Comparison of ENCODE assay signal across 9 mouse cellular contexts in genomic region chr7:45155590-45155989, GRCm38 (mm10). TPM values are rescaled to one million over a fixed set of nuclear protein-coding genes. Genes with fewer than 3 reads are reported as not detected.
DNase-seq lines count a peak whose midpoint lies in the region; ATAC-seq lines count a peak whose summit lies in the region.
"Had no signal": no experiment of that assay in that cellular context is flagged by ENCODE, and none has a peak within 500 bp of the region (broad histone marks: within the 10 kb centered on the region; RNA-seq: fewer than 3 reads in every experiment).

No protein-coding gene starts in this region.

- H3K4me1 ChIP-seq in embryonic facial prominence, embryonic 12.5 days, result peaks cover 14% of the 10 kb centered on the region
- peaks cover 28% of the 10 kb centered on the region for H3K4me1 ChIP-seq in embryonic facial prominence, embryonic 10.5 days
- H3K4me1 ChIP-seq in liver, embryonic 15.5 days (replicated peaks), result peaks cover 32% of the 10 kb centered on the region
- H3K4me1 ChIP-seq in liver, embryonic 11.5 days (replicated peaks; ENCODE audit: control insufficient read depth, insufficient read depth, low read length), result peaks cover 12% of the 10 kb centered on the region
- H3K4me1 ChIP-seq in hindbrain, embryonic 15.5 days (replicated peaks), result peaks cover 18% of the 10 kb centered on the region
- peaks cover 25% of the 10 kb centered on the region for H3K4me1 ChIP-seq in neural tube, embryonic 15.5 days

- H3K4me3 ChIP-seq in embryonic facial prominence, embryonic 12.5 days, result no peak overlapping the region
- no peak overlapping the region; the same call in 1 of the 2 replicates for H3K4me3 ChIP-seq in embryonic facial prominence, embryonic 10.5 days
- no peak overlapping the region for H3K4me3 ChIP-seq in liver, embryonic 15.5 days (replicated peaks)
- H3K4me3 ChIP-seq in liver, embryonic 11.5 days (ENCODE audit: low read depth, low read length), result no peak overlapping the region
- H3K4me3 ChIP-seq in hindbrain, embryonic 15.5 days, result 0 out of 2 replicates have a peak overlapping the region, but pooled peaks have one; percentile 80
- H3K4me3 ChIP-seq in neural tube, embryonic 15.5 days (replicated peaks), result no peak overlapping the region; the same call in 1 of the 2 replicates

- H3K36me3 ChIP-seq in embryonic facial prominence, embryonic 12.5 days, result peaks cover 34% of the 10 kb centered on the region
- H3K36me3 ChIP-seq in embryonic facial prominence, embryonic 10.5 days (replicated peaks), result peaks cover 43% of the 10 kb centered on the region
- H3K36me3 ChIP-seq in liver, embryonic 15.5 days (replicated peaks), result peaks cover 10% of the 10 kb centered on the region
- H3K36me3 ChIP-seq in liver, embryonic 11.5 days (ENCODE audit: control insufficient read depth, insufficient read depth, low read length), result 0 out of 2 replicates have a peak, but pooled peaks cover 2% of the 10 kb centered on the region
- 0 out of 2 replicates have a peak, but pooled peaks cover 11% of the 10 kb centered on the region for H3K36me3 ChIP-seq in hindbrain, embryonic 15.5 days
- H3K36me3 ChIP-seq in neural tube, embryonic 15.5 days, result peaks cover 30% of the 10 kb centered on the region

- H3K27me3 ChIP-seq in embryonic facial prominence, embryonic 12.5 days, result no peaks in the 10 kb centered on the region
- H3K27me3 ChIP-seq in embryonic facial prominence, embryonic 10.5 days (replicated peaks; ENCODE audit: low read depth, poor library complexity, severe bottlenecking), result no peaks in the 10 kb centered on the region
- no peaks in the 10 kb centered on the region for H3K27me3 ChIP-seq in liver, embryonic 15.5 days
- H3K27me3 ChIP-seq in liver, embryonic 11.5 days (replicated peaks; ENCODE audit: control insufficient read depth, insufficient read depth, low read length), result no peaks in the 10 kb centered on the region
- no peaks in the 10 kb centered on the region for H3K27me3 ChIP-seq in hindbrain, embryonic 15.5 days
- H3K27me3 ChIP-seq in neural tube, embryonic 15.5 days (replicated peaks), result no peaks in the 10 kb centered on the region

- peak overlapping the region; percentile 74; the same call in 1 of the 2 replicates for H3K4me2 ChIP-seq in embryonic facial prominence, embryonic 12.5 days (replicated peaks)
- H3K4me2 ChIP-seq in liver, embryonic 15.5 days, result 0 out of 2 replicates have a peak overlapping the region, but pooled peaks have one; percentile 89
- H3K4me2 ChIP-seq in liver, embryonic 11.5 days, result no peak overlapping the region; the same call in none of the 2 replicates
- peak overlapping the region; percentile 83 for H3K4me2 ChIP-seq in hindbrain, embryonic 15.5 days
- peak overlapping the region; percentile 63 for H3K4me2 ChIP-seq in neural tube, embryonic 15.5 days

- no peaks in the 10 kb centered on the region for H3K9me3 ChIP-seq in embryonic facial prominence, embryonic 12.5 days
- H3K9me3 ChIP-seq in embryonic facial prominence, embryonic 10.5 days, result no peaks in the 10 kb centered on the region
- H3K9me3 ChIP-seq in liver, embryonic 15.5 days (replicated peaks), result no peaks in the 10 kb centered on the region
- no peaks in the 10 kb centered on the region for H3K9me3 ChIP-seq in liver, embryonic 11.5 days (ENCODE audit: control insufficient read depth, low read length)
- H3K9me3 ChIP-seq in hindbrain, embryonic 15.5 days, result no peaks in the 10 kb centered on the region
- H3K9me3 ChIP-seq in neural tube, embryonic 15.5 days (replicated peaks), result no peaks in the 10 kb centered on the region

- DNase-seq in embryonic facial prominence, embryonic 10.5 days (ENCODE audit: low spot score), result no peak
- no peak for DNase-seq in liver, embryonic 11.5 days (ENCODE audit: low spot score)
- no peak for DNase-seq in layer of hippocampus, adult 9-10 months (ENCODE audit: low spot score)

- no peak for ATAC-seq in embryonic facial prominence, embryonic 12.5 days (ENCODE audit: insufficient number of reproducible peaks, insufficient read depth, low FRiP score, low TSS enrichment)
- no peak for ATAC-seq in liver, embryonic 15.5 days (ENCODE audit: insufficient read depth)
- no peak for ATAC-seq in liver, embryonic 11.5 days (replicated peaks; ENCODE audit: low FRiP score)
- ATAC-seq in hindbrain, embryonic 15.5 days (ENCODE audit: low FRiP score, low read depth), result no peak
- ATAC-seq in neural tube, embryonic 15.5 days (ENCODE audit: low FRiP score), result no peak
- ATAC-seq in activated CD4-positive, CD25-positive, alpha-beta regulatory T cell, adult 4 months, result no peak

- H3K27ac ChIP-seq in embryonic facial prominence, embryonic 12.5 days, result no peak overlapping the region
- H3K27ac ChIP-seq in embryonic facial prominence, embryonic 10.5 days (replicated peaks), result no peak overlapping the region
- H3K27ac ChIP-seq in liver, embryonic 15.5 days (replicated peaks), result no peak overlapping the region
- H3K27ac ChIP-seq in liver, embryonic 11.5 days (ENCODE audit: low read depth, low read length), result no peak overlapping the region; the same call in 1 of the 2 replicates
- H3K27ac ChIP-seq in hindbrain, embryonic 15.5 days (replicated peaks), result no peak overlapping the region
- H3K27ac ChIP-seq in neural tube, embryonic 15.5 days (replicated peaks), result peak overlapping the region; percentile 99; the same call in 1 of the 2 replicates

- WGBS in embryonic facial prominence, embryonic 12.5 days, result 82% methylated on average over 9 of the region's 9 CpGs
- 85% methylated on average over 9 of the region's 9 CpGs for WGBS in embryonic facial prominence, embryonic 10.5 days
- WGBS in liver, embryonic 15.5 days (ENCODE audit: insufficient replicate concordance), result 74% methylated on average over 9 of the region's 9 CpGs
- 80% methylated on average over 9 of the region's 9 CpGs for WGBS in liver, embryonic 11.5 days
- 86% methylated on average over 9 of the region's 9 CpGs for WGBS in hindbrain, embryonic 15.5 days
- WGBS in neural tube, embryonic 15.5 days, result 83% methylated on average over 9 of the region's 9 CpGs

- no peak overlapping the region for H3K9ac ChIP-seq in embryonic facial prominence, embryonic 12.5 days
- H3K9ac ChIP-seq in liver, embryonic 15.5 days, result no peak overlapping the region
- no peak overlapping the region for H3K9ac ChIP-seq in liver, embryonic 11.5 days (ENCODE audit: low read depth, low read length)
- H3K9ac ChIP-seq in hindbrain, embryonic 15.5 days, result no peak overlapping the region
- H3K9ac ChIP-seq in neural tube, embryonic 15.5 days (replicated peaks), result 0 out of 2 replicates have a peak overlapping the region, but pooled peaks have one; percentile 1

RNA-seq across cellular contexts. Expression of gene Aldh16a1, which starts 1.2 kb away (rescaled TPM):
- polyA plus RNA-seq in embryonic facial prominence, embryonic 12.5 days (2016; fragmentation: Nextera tagmentation; extraction: Ambion mirVana), result 43.8 and 45.2 TPM in 2 replicates
- 65.3 and 71.7 TPM in 2 replicates for polyA plus RNA-seq in embryonic facial prominence, embryonic 10.5 days (2016; fragmentation: Nextera tagmentation; extraction: Ambion mirVana)
- polyA plus RNA-seq in liver, embryonic 15.5 days (2015; fragmentation: Nextera tagmentation; extraction: Ambion mirVana), result 31.4 and 32.6 TPM in 2 replicates
- 56.0 and 60.6 TPM in 2 replicates for polyA plus RNA-seq in liver, embryonic 11.5 days (2014; fragmentation: Nextera tagmentation; extraction: Ambion mirVana)
- 20.8 and 21.9 TPM in 2 replicates for polyA plus RNA-seq in hindbrain, embryonic 15.5 days (2015; fragmentation: Nextera tagmentation; extraction: Ambion mirVana)
- polyA plus RNA-seq in neural tube, embryonic 15.5 days (2015; fragmentation: Nextera tagmentation; extraction: Ambion mirVana), result 19.5 and 26.8 TPM in 2 replicates
- 10 to 100 TPM; 21.4 to 27.4 TPM for polyA plus RNA-seq in activated CD4-positive, CD25-positive, alpha-beta regulatory T cell, adult 4 months (2017; shearing (Covaris generic))

RNA-seq across cellular contexts. Expression of gene Pih1d1, which starts 1.5 kb away (rescaled TPM):
- polyA plus RNA-seq in embryonic facial prominence, embryonic 12.5 days (2016; fragmentation: Nextera tagmentation; extraction: Ambion mirVana), result 90.4 and 93.0 TPM in 2 replicates
- 99.6 and 103 TPM in 2 replicates for polyA plus RNA-seq in embryonic facial prominence, embryonic 10.5 days (2016; fragmentation: Nextera tagmentation; extraction: Ambion mirVana)
- 42.2 and 46.8 TPM in 2 replicates for polyA plus RNA-seq in liver, embryonic 15.5 days (2015; fragmentation: Nextera tagmentation; extraction: Ambion mirVana)
- polyA plus RNA-seq in liver, embryonic 11.5 days (2014; fragmentation: Nextera tagmentation; extraction: Ambion mirVana), result 86.2 and 87.7 TPM in 2 replicates
- polyA plus RNA-seq in hindbrain, embryonic 15.5 days (2015; fragmentation: Nextera tagmentation; extraction: Ambion mirVana), result 92.4 and 98.8 TPM in 2 replicates
- 81.7 and 82.9 TPM in 2 replicates for polyA plus RNA-seq in neural tube, embryonic 15.5 days (2015; fragmentation: Nextera tagmentation; extraction: Ambion mirVana)
- 10 to 100 TPM; 44.4 to 53.0 TPM for polyA plus RNA-seq in activated CD4-positive, CD25-positive, alpha-beta regulatory T cell, adult 4 months (2017; shearing (Covaris generic))

RNA-seq across cellular contexts. Expression of gene Slc17a7, which starts 8.2 kb away (rescaled TPM):
- 0.73 and 0.79 TPM in 2 replicates for polyA plus RNA-seq in embryonic facial prominence, embryonic 12.5 days (2016; fragmentation: Nextera tagmentation; extraction: Ambion mirVana)
- polyA plus RNA-seq in embryonic facial prominence, embryonic 10.5 days (2016; fragmentation: Nextera tagmentation; extraction: Ambion mirVana), result 0.74 and 1.2 TPM in 2 replicates
- polyA plus RNA-seq in liver, embryonic 15.5 days (2015; fragmentation: Nextera tagmentation; extraction: Ambion mirVana), result not detected in 2 replicates
- 0.57 and 0.74 TPM in 2 replicates for polyA plus RNA-seq in liver, embryonic 11.5 days (2014; fragmentation: Nextera tagmentation; extraction: Ambion mirVana)
- 0.71 and 1.5 TPM in 2 replicates for polyA plus RNA-seq in hindbrain, embryonic 15.5 days (2015; fragmentation: Nextera tagmentation; extraction: Ambion mirVana)
- polyA plus RNA-seq in neural tube, embryonic 15.5 days (2015; fragmentation: Nextera tagmentation; extraction: Ambion mirVana), result 0.37 and 0.55 TPM in 2 replicates
- not detected for polyA plus RNA-seq in activated CD4-positive, CD25-positive, alpha-beta regulatory T cell, adult 4 months (2017; shearing (Covaris generic))
- polyA plus RNA-seq: stomach, embryonic 14.5 days had no signal

RNA-seq across cellular contexts. Expression of gene Flt3l, which starts 19.4 kb away (rescaled TPM):
- 0.67 and 1.1 TPM in 2 replicates for polyA plus RNA-seq in embryonic facial prominence, embryonic 12.5 days (2016; fragmentation: Nextera tagmentation; extraction: Ambion mirVana)
- polyA plus RNA-seq in embryonic facial prominence, embryonic 10.5 days (2016; fragmentation: Nextera tagmentation; extraction: Ambion mirVana), result 0.97 and 1.8 TPM in 2 replicates
- 3.4 and 3.7 TPM in 2 replicates for polyA plus RNA-seq in liver, embryonic 15.5 days (2015; fragmentation: Nextera tagmentation; extraction: Ambion mirVana)
- 9.7 and 10.5 TPM in 2 replicates for polyA plus RNA-seq in liver, embryonic 11.5 days (2014; fragmentation: Nextera tagmentation; extraction: Ambion mirVana)
- 2.0 and 2.7 TPM in 2 replicates for polyA plus RNA-seq in hindbrain, embryonic 15.5 days (2015; fragmentation: Nextera tagmentation; extraction: Ambion mirVana)
- 1.8 and 3.8 TPM in 2 replicates for polyA plus RNA-seq in neural tube, embryonic 15.5 days (2015; fragmentation: Nextera tagmentation; extraction: Ambion mirVana)
- 100 to 1,000 TPM; 118 to 125 TPM for polyA plus RNA-seq in activated CD4-positive, CD25-positive, alpha-beta regulatory T cell, adult 4 months (2017; shearing (Covaris generic))

RNA-seq across cellular contexts. Expression of gene Gm45713, which starts 19.6 kb away (rescaled TPM):
- 0.22 and 0.27 TPM in 2 replicates for polyA plus RNA-seq in embryonic facial prominence, embryonic 12.5 days (2016; fragmentation: Nextera tagmentation; extraction: Ambion mirVana)
- 0.31 TPM in 1 of 2 replicates, not detected in the other for polyA plus RNA-seq in embryonic facial prominence, embryonic 10.5 days (2016; fragmentation: Nextera tagmentation; extraction: Ambion mirVana)
- 0.10 TPM in 1 of 2 replicates, not detected in the other for polyA plus RNA-seq in liver, embryonic 15.5 days (2015; fragmentation: Nextera tagmentation; extraction: Ambion mirVana)
- 0.41 and 1.1 TPM in 2 replicates for polyA plus RNA-seq in liver, embryonic 11.5 days (2014; fragmentation: Nextera tagmentation; extraction: Ambion mirVana)
- polyA plus RNA-seq in hindbrain, embryonic 15.5 days (2015; fragmentation: Nextera tagmentation; extraction: Ambion mirVana), result not detected in 2 replicates
- 0.12 and 0.24 TPM in 2 replicates for polyA plus RNA-seq in neural tube, embryonic 15.5 days (2015; fragmentation: Nextera tagmentation; extraction: Ambion mirVana)
- not detected for polyA plus RNA-seq in activated CD4-positive, CD25-positive, alpha-beta regulatory T cell, adult 4 months (2017; shearing (Covaris generic))
